Mouse (Mus musculus) forebrain, embryonic 15.5 days (tissue): ENCODE data around the gene Fancf. TPM values are rescaled to one million over a fixed set of nuclear protein-coding genes. Genes with fewer than 3 reads are reported as not detected.

Experiments used
- ATAC-seq: fragments of 200-750 bp; cut with Nextera tagmentation; replicated peaks from 2 replicates; pipeline ENCODE4 v1.8.0; 2017; ENCODE audit warnings: mild to moderate bottlenecking, moderate TSS enrichment, moderate library complexity
- H3K27ac ChIP-seq: fragments of 300-500 bp; sonication (generic); replicated peaks from 2 replicates; pipeline ENCODE4 v1.5.1; 2015; ENCODE audit warnings: mild to moderate bottlenecking, inconsistent platforms
- H3K27me3 ChIP-seq: fragments of 300-500 bp; sonication (generic); 2 replicates; pipeline ENCODE4 v1.6.1; 2015; ENCODE audit warnings: inconsistent platforms
- H3K36me3 ChIP-seq: fragments of 300-500 bp; sonication (generic); 2 replicates; pipeline ENCODE4 v1.6.1; 2015; ENCODE audit warnings: mild to moderate bottlenecking, inconsistent platforms
- H3K4me1 ChIP-seq: fragments of 300-500 bp; sonication (generic); 2 replicates; pipeline ENCODE4 v1.6.1; 2015; ENCODE audit warnings: inconsistent platforms
- H3K4me2 ChIP-seq: fragments of 300-500 bp; sonication (generic); replicated peaks from 2 replicates; pipeline ENCODE4 v1.6.1; 2015; ENCODE audit warnings: mild to moderate bottlenecking, inconsistent platforms
- H3K4me3 ChIP-seq: fragments of 300-500 bp; sonication (generic); 2 replicates; pipeline ENCODE4 v1.5.1; 2015; ENCODE audit warnings: mild to moderate bottlenecking, inconsistent platforms
- H3K9ac ChIP-seq: fragments of 300-500 bp; sonication (generic); replicated peaks from 2 replicates; pipeline ENCODE4 v1.6.1; 2015; ENCODE audit warnings: mild to moderate bottlenecking, inconsistent platforms
- H3K9me3 ChIP-seq: fragments of 300-500 bp; sonication (generic); 2 replicates; pipeline ENCODE4 v1.6.1; 2016; ENCODE audit warnings: inconsistent platforms
- WGBS: fragments of 180-500 bp; shearing (Covaris S2); methylation state at CpG from one replicate; pipeline ENCODE4 v1.1.7; 2015; ENCODE audit warnings: mixed read lengths; 5-methylcytosine and 5-hydroxymethylcytosine counted together
- polyA plus RNA-seq: library from polyadenylated mRNA; unstranded; fragments of >200 nt; fragmentation: Nextera tagmentation; extraction: Ambion mirVana; gene quantifications from 2 replicates; pipeline ENCODE4 v1.2.1, GENCODE M21; 2015

Fancf gene
- polyA plus RNA-seq, 1 experiment from 2014 or later = 11.2 TPM

DNA sequence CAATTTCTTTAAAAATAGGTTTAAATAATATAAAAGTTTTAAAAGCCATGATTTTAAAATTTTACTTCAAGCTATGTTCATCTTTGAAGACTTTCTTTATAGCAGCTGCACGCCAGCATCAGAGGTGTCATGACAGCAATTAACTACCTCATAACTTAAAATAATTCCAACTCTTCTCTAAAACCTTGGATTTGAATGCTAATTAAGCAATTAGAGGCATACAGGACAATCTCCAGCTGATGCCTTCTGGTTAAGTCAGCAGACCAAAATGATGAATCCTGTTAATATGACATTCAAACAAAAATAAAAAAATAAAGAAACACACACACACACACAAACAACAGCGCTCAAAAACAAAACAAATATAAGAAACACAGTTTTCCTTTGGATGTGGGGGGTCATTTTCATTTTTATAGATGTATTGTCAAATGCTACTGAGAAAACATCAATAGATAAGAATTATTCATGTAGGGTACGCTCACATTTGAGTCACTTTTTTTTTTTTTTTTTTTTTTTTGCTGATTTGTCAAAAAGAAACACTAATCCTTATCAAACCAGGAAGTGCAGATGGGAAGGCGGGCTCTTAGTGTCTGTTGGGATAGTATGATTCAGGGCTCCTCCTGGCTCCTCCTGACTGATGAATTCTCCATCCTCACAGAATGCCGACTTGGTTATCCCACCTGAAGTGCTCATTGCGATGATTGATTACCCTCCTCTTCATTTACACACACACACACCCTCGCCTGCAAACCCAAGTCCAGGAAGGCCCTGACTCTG lies 38.3 kb downstream of the Fancf start:
- peak; percentile 60 for ATAC-seq
- Histone ChIP-seq H3K27ac (no peak overlapping the region), H3K36me3 (no peaks in the 10 kb centered on the region), H3K4me2 (no peak overlapping the region), H3K4me3 (no peak overlapping the region), H3K27me3 (no peaks in the 10 kb centered on the region), H3K4me1 (peaks cover 11% of the 10 kb centered on the region), H3K9ac (no peak overlapping the region), H3K9me3 (no peaks in the 10 kb centered on the region)
- 61% methylated on average over 7 of the region's 7 CpGs for WGBS

DNA sequence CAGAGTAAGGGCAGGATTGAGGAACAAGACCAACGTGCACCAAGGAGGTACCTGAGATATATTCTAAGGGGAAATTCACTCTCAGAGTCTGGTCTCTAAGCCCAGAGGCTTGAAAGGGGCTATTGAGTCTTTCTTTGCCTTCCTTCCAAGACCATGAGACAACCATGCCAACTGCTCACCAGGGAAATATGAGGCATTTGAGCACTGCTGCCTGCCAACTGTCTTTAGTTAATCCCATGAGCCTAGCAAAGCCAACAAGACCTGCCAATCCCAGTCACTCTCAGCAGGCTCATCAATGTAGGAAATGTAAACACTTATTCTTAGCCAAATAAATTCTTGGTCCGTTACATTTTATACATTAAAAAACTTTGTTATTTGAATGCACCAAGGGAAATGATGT lies 40.6 kb downstream of the Fancf start:
- H3K4me3 ChIP-seq = no peak overlapping the region

GRCm38 (mm10) chr7:51819891-51820290 lies 42.2 kb downstream of the Fancf start:
- Histone ChIP-seq H3K4me2 (no peak overlapping the region), H3K4me1 (peaks cover 17% of the 10 kb centered on the region), H3K36me3 (no peaks in the 10 kb centered on the region), H3K9me3 (no peaks in the 10 kb centered on the region), H3K9ac (no peak overlapping the region), H3K27me3 (no peaks in the 10 kb centered on the region), H3K27ac (no peak overlapping the region), H3K4me3 (no peak overlapping the region)
- 54% methylated on average over 1 of the region's 1 CpGs for WGBS
- ATAC-seq = no peak

More for the DNA sequence above, 40.6 kb downstream of the Fancf start:
- no peaks in the 10 kb centered on the region for H3K27me3 ChIP-seq
- no peak overlapping the region for H3K9ac ChIP-seq
- WGBS = 50% methylated on average over 2 of the region's 2 CpGs
- H3K4me2 ChIP-seq = no peak overlapping the region
- H3K27ac ChIP-seq = no peak overlapping the region
- peaks cover 11% of the 10 kb centered on the region for H3K4me1 ChIP-seq
- no peaks in the 10 kb centered on the region for H3K9me3 ChIP-seq
- H3K36me3 ChIP-seq = no peaks in the 10 kb centered on the region
- no peak; the same call in 1 of the 2 replicates for ATAC-seq

DNA sequence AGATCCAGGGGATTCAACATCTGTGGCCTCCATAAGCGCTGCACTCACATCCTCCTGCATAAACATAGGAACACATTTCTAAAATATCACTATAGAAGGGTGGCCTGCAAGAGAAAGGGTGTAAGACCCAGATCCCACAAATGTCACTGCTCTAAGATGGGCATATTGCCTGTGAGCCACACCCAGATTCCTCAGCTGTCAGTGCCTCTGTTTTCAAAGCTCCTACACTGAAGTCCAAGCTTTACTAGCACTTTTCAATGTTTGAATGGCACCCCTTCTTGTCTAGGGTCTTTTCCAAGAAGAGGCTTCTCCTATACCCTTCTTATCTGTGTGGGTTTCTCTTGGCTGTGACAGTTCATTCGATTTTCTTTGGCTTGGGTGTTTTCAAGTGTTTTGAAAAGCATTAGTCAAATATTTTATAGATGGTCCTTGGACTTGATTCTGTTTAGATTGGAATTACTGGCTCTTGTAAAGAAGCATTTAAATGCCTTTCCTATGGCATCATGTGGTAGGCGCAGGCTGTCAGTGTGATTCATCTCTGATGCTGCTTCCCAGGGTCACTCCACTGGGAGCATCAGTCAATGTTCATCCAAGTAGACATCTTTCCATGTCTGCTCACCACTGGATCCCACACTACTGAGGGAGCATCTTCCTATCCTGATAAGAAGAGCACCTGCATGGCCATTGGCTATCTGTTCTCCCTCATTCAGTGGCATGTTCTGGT lies 43.7 kb downstream of the Fancf start:
- H3K4me2 ChIP-seq = no peak overlapping the region
- H3K27ac ChIP-seq = no peak overlapping the region
- no peaks in the 10 kb centered on the region for H3K27me3 ChIP-seq
- H3K9me3 ChIP-seq = no peaks in the 10 kb centered on the region
- ATAC-seq = no peak
- peaks cover 14% of the 10 kb centered on the region; the same call in 1 of the 2 replicates for H3K4me1 ChIP-seq
- WGBS = 84% methylated on average over 3 of the region's 3 CpGs
- H3K4me3 ChIP-seq = no peak overlapping the region
- no peak overlapping the region for H3K9ac ChIP-seq
- no peaks in the 10 kb centered on the region for H3K36me3 ChIP-seq

DNA sequence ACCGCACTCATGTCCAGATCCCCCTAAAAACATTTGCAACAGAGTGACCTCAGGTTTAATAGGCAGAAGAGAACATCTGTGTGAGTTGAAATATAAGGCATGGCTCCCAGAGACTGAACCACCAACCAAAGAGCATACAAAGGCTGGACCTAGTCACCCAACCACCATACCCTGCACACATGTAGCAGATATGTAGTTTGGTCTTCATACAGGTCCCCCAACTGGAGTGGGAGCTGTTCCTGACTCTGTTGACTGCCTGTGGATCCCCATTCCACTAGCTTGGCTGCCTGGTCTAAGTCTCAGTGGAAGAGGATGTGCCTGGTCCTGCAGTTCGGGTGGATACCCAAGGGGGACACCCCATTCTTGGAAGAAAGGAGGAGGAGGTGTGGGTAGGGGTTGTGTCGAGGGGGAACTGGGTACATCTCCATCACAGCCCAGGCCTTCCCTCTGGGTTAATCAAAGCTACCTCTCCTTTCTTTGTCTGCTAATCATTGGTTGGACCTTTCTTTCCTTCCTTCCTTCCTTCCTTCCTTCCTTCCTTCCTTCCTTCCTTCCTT lies 45.7 kb downstream of the Fancf start:
- peak; percentile 52 for ATAC-seq
- H3K36me3 ChIP-seq = no peaks in the 10 kb centered on the region
- no peak overlapping the region for H3K9ac ChIP-seq
- no peak overlapping the region for H3K27ac ChIP-seq
- H3K27me3 ChIP-seq = no peaks in the 10 kb centered on the region
- H3K4me2 ChIP-seq = no peak overlapping the region
- no peaks in the 10 kb centered on the region for H3K9me3 ChIP-seq
- WGBS = 71% methylated on average over 3 of the region's 3 CpGs
- no peak overlapping the region for H3K4me3 ChIP-seq
- H3K4me1 ChIP-seq = peaks cover 14% of the 10 kb centered on the region; the same call in 1 of the 2 replicates

- Histone ChIP-seq H3K4me3 (no peak overlapping the region), H3K9me3 (no peaks in the 10 kb centered on the region), H3K36me3 (no peaks in the 10 kb centered on the region), H3K27ac (peak overlapping the region; percentile 31), H3K4me1 (peaks cover 14% of the 10 kb centered on the region; the same call in 1 of the 2 replicates), H3K4me2 (no peak overlapping the region), H3K27me3 (no peaks in the 10 kb centered on the region), H3K9ac (no peak overlapping the region)
- ATAC-seq = peak; percentile 91
- 34% methylated on average over 4 of the region's 4 CpGs for WGBS
Observed at GRCm38 (mm10) chr7:51815473-51816282, 46.4 kb downstream of the Fancf start.

Other genes starting within 250 kb of the Fancf start
- gene Slc17a6, start 240.3 kb downstream of the Fancf start, polyA plus RNA-seq = 44.8 and 46.1 TPM in 2 replicates
- gene Gas2, start 252 bp downstream of the Fancf start, polyA plus RNA-seq = 15.5 and 19.7 TPM in 2 replicates
- gene Svip, start 143.8 kb upstream of the Fancf start, polyA plus RNA-seq = 22.5 and 23.4 TPM in 2 replicates
- gene 1700015G11Rik, start 153.5 kb upstream of the Fancf start, polyA plus RNA-seq = not detected in 2 replicates